Mouse (Mus musculus) large intestine, adult 2 months (tissue): ENCODE data around the gene Kalrn. TPM values are rescaled to one million over a fixed set of nuclear protein-coding genes. Genes with fewer than 3 reads are reported as not detected.
"Not testable (repeated sequence)": the region's sequence is repeated elsewhere in the genome, so short reads cannot be mapped to it uniquely, and the experiment has no call there.

Source experiments
- DNase-seq: peaks from one replicate; pipeline ENCODE4 v3.0.0-alpha.2; 2012; ENCODE audit warnings: low read depth, low spot score
- WGBS: fragments of 180-500 bp; shearing (Covaris S2); methylation state at CpG from one replicate; pipeline ENCODE4 v1.1.7; 2018; 5-methylcytosine and 5-hydroxymethylcytosine counted together
- polyA plus RNA-seq: library from polyadenylated mRNA; depleted of rRNA; stranded (reverse); fragments of >200 nt; gene quantifications from 2 replicates; pipeline ENCODE4 v1.2.3, GENCODE M21; 2012

Gene Kalrn
- polyA plus RNA-seq, 1 experiment: 21.4 TPM

DNA sequence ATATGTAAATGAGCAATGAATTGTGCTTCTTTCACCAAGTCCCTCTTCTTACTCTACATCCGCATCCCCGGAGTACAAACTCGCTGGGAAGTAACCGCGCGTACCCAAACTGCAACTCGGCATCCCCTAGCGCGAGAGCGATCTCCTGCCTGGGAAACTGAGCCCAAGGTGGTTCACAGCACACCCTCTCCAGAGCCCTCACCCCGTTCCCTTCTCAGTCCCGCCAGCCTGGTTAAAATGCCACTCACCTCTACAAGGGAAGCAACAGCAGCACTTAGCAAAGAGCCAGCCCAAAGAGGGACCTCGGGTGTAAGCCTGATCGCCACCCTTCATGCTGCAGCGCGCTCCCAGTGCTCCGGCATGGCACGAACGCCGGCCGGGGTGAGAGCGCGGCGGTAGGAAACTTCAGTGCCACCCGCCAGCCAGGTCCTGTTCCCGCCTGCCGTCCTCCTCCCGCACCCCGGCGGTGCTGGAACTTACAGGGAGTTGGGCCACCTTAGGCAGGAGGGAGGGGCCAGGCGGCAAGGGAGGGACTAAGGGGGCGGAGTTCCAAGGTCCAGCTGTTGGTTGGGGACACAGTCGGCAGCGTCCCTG is 477.7 kb downstream of the Kalrn start:
- WGBS: under 1% methylated on average over 34 of the region's 34 CpGs

DNA sequence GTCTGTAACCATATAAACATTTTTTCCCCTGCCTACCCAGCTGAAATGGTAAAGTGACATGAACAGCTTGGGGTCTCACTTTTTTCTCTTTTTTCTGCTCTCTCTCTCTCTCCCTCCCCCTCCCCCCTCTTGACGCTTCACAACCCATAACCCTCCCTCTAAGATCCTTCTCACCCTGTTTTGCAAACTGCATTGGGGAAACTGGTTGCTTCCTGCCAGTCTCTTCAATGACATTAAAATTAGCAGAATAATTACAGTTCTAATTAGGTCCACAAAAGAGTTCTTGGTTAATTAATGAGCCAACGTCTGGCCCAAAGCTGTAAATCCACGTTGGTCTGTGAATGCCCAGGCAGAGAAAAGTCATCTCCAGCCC is 478.3 kb downstream of the Kalrn start:
- WGBS: 1% methylated on average over 3 of the region's 3 CpGs

More for the DNA sequence above, 477.7 kb downstream of the Kalrn start:
- no peak for DNase-seq

DNA sequence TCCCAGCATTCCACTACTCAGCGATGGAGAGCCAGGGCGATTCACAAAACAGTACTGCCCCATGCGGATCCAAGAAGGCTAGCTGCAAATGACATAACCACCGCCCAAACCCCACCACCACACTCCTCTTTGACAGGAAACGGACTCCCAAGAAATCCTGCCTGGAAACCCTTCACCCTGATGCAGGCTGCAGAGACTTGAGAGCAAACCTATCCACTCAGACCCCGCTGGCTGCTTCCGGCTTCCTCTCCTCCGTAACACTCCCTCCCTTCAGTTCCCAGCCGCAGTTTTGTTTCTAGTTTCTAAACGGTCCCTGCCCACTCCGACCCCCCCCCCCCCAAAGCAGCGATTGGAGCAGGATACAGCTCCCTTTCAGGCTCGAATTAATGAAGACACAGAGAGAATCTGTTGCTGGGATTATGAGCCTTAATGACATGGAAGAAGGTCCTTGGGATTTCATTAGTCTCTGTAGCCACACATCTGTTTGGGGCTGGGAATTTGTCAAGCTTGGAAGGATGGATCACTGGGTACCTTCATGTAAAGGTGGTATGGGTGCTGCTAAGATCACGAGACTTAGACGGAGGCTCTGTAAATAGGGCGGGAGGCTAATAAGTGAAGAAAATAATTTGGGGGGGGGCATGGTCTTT is 478.8 kb downstream of the Kalrn start:
- 2% methylated on average over 16 of the region's 16 CpGs for WGBS
- no peak for DNase-seq

More for the DNA sequence above, 478.3 kb downstream of the Kalrn start:
- DNase-seq: no peak

DNA sequence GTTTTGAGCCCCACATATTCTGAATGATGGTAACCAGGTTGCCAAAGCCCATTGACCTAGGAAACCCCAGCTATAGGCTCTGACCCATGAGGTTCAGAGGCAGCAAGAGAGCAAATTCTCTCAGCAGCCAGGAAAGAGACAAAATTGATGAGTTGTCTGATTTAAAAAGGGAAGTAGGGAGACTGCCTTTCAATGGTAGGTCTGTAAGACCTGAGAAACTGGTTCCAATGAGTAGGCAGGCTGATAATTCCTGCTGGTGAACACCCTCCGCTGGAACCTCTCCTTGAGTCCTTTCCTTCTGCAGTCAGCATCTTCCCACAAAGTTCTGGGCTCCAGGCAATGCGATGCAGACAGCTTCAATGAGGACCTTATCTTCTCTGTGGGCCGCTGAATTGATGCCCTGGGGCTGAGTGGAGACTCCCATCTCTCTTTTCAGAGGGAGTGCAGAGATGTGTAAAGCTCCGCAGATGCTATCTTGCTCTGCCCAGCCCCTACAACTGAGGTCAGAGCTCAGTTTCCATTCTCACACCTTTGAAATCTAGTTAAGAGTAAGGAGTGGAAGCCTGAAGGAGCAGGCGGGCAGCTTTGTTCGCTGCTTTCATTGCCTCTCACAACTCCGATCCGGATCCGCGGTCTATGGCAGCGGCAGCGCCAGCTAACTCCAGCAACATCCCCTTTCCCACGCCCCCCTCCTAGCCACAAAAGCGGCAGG is 479.4 kb downstream of the Kalrn start:
- WGBS: 17% methylated on average over 14 of the region's 14 CpGs
- DNase-seq: no peak

DNA sequence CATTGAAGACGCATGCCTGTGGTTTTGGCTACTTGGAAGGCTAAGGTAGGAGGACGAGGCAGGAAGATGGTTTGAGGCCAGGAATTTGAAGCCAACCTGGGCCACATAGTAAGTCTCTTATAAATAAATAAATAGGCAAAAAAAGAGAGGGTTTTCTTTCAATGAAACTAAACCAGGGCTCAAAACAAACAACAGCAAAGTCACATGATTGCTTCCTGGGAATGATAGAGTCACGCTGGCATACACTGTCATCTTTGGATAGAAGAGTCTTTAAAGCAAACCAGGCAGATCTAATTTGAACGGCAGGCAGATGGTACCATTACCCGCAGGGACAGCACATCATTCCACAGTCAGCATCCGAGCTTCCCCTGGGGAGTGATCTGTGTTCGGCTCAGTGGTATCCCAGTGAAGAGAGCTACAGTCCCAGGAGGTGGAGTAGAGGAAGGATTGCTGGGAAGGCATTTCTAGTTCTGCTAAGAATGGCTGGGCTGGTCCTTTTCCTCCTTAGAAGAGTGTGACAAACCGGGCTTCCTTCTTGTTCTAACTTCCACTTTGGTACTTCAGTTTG is 483.7 kb downstream of the Kalrn start:
- 85% methylated on average over 8 of the region's 8 CpGs for WGBS
- DNase-seq: no peak

DNA sequence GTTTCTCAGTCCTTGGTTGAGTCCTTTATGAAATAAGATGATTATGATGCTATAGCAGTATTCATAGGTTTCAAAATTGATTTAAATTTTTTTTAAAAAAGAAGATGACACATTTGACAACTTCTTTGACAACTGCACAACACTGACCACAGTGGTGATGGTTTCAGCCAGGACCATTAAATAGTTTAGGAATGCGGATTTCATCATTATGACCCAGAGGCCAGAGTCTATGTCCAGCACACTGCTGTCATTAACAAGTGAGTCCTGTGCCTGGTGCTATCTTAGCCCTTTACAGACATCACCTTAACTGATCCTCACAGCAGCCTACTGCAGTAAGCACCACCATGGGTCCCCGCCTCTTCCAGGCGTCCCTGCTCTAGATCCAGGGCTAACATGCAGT is 484.3 kb downstream of the Kalrn start:
- no peak for DNase-seq
- WGBS: 90% methylated on average over 3 of the region's 3 CpGs

DNA sequence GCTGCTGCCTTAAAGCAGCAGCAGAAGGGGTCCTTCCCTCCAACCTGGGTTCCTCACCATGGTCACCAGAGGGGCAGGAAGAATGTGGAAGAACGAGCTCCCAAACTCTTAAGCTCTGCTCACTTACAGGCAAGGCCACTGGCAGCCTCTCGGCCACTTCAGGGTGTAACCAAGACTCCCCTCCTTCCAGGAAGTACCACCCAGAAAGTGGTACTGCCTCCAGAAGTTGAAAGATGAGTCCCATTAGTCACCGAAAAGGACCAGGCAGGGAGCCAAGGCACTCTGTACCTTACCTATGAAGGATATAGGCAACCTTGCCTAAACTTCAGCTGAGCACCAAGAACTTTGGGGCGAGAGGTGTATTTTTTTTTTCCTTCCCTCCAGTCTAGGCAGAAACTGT is 485.0 kb downstream of the Kalrn start:
- no peak for DNase-seq
- WGBS: 51% methylated on average over 4 of the region's 4 CpGs

DNA sequence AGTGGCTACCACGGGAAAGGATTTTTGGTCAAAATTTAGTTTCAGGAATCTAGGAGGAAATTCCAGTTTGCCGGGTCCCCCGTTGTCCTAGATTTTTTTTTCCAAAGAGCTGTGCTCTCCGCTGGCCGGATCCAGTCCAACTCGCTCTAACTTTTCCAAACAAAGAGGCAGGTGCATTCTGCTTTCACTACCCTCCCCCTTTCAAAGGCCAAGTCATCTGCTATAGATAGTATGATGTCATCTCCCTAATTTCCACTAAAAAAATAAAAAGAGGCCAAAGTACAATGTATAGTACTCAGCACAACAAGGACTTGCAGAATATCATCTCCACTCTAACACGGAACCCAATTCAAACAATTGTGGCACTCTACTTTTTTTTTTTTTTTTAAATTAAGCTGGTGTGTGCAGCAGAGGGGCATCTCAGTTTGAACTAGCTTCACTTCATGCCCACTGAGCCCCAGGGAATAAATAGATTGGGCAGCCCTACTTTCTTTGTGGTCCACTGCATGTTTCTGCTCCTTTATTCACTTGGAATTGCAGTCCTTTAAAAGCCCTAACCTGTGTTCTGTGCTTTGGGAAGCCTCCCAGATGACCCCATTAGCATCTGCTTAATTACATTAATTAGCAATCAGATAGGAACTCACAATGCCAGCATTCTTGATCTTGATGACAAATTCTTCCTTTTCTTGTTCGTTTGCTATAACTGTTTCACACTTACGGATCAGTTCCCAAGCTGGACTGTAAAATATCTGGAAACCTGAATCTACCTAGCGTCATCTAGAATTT is 489.0 kb downstream of the Kalrn start:
- 45% methylated on average over 10 of the region's 10 CpGs for WGBS
- DNase-seq: no peak

DNA sequence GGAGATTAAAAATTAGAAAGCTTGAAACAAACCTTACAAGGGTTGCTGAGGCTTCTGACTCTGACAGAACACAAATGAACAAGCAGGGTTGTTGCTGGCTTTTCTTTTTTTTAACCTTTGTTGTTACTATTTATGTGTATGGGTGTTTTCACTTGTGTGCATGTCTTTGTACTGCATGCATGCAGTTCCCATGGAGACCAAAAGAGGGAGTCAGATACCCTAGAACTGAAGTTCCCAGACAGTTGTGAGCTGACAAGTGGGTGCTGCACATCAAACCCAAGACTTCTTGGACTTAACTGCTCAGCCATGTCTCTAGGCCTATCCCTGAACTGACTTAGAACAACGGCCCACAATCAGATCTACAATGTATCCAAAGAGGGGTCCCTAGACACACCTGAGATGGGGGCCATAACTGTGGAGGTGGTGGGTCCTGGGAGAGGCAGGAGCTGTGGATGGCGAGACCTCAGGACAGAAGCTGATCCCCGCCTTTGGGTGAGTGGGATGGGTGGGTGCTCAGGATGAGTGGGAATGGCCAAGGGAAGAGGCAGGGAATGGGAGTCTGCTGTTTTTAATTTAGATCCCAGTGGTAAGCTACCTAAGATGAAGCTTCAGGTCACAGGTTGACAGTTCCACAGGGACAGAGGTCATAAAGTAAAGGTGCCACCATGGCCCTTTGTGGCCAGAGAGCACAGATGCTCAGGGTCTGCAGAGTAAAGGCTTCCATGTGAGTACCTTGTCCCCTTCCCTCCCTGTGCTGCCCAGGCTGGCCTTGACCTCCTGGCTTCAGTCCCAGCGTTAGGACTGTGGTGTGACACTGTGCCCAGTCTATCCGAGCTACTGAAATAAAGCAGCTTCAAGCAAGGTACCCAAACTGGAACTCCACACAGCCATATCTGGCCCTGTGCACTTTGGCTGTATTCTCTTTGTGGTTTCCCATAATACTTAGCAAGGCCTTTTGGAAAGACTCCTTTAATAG is 490.6 kb downstream of the Kalrn start:
- no peak for DNase-seq
- WGBS: 85% methylated on average over 5 of the region's 5 CpGs

DNA sequence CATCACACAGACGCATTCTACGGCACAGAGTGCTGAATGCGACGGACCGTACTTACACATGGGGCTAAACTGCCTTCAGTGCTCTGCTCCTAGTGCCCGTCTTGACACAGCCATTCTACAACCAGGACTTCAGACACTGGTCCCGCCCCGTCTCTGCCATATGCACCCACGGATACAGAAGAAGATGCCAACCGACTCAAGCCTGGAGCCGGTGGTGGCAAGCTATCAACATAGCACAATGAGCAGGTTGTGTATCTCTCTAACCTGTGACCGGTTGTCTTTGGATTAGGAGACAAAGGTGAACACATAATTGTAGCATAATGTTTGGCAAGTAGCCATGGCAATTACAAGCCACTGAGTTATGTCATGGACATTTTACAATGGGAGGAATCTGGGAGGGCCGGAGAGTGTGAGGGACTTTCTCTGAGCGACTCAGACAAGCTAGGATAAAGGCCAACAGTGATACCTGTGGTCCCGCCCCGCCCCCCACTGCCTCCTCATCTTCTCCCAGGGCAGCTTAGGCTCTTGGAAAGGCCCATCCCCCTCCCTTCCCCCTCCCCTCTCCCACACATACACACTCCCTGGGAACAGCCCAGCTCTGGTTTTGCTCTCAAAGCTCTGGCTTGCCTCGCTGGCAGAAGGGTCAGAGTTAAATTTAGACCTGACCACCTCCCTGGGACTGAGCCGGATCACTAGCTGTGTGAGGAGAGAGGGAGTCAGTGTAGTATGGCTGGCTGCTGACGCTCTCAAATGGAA is 491.5 kb downstream of the Kalrn start:
- DNase-seq: peak; percentile 84
- 27% methylated on average over 19 of the region's 19 CpGs for WGBS

DNA sequence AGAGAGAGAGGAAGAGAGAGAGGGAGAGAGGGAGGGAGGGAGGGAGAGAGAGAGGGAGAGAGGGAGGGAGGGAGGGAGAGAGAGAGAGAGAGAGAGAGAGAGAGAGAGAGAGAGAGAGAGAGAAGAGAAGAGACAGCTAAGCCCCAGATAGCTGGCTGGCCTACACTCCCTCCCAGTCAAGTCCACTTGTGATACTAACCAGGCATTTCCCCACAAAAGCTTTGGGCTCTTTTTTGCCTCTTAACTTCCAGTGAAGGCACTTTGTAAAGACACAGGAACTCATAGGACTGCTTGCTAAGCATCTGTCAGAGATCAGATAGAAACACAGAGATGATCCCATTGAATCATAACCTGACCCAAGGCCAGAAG is 492.0 kb downstream of the Kalrn start:
- not testable (repeated sequence) for DNase-seq

DNA sequence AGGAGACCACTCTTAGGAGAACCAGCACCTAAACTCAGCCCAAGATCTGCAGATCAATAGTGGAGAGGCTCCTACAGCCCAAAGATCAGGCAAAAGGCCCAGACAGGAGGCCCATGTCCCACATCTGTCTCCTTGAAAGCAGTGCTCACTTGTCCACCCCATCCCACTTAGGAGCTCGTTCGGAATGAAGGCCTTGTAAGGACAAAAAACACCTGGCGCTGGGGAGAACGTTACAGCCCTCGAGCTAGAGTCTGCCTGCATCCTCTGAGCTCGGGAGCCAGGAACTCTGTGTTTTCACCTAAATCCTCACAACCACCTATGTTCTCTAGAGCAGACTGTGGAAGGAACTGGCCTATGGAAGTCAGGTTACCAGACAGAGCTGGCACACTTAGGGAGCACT is 492.5 kb downstream of the Kalrn start:
- 60% methylated on average over 6 of the region's 6 CpGs for WGBS
- no peak for DNase-seq

DNA sequence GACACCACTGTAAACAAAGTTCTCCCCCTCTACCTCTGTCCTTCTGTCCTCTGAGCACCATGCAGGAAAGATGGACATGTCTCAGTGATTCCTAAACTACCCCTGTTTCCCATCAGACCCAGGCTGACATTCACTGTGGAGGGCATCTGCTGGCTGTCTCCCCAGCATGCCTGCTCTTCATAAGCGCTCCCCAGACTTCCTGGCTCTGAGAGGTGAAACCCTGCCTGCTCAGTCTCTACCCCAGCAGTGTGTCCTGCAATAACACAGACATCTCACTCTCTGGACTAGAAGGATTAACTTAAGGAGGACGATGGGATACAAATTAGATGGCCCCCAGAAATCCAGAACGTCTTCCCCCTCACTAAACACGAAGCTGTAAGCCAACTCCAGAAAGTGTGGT is 493.8 kb downstream of the Kalrn start:
- WGBS: 86% methylated on average over 4 of the region's 4 CpGs
- no peak for DNase-seq

DNA sequence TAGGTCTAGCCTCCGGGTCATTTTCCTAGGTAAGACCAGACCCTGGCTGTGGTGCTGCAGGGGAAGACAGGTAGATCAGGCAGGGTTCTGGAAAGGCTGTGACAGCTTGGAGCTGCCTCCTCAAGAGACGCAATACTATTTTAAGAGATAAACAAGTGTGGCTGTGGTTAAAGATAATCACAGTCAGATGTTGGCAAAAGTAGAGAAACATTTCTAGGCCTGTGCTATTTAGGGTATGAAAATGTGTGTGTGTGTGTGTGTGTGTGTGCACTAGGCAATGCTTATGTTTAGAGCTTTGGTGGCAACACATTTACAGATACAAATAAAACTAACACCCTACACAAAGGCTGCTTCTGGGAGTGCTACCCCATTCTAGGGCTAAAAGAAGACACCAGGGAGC is 494.6 kb downstream of the Kalrn start:
- no peak for DNase-seq
- 76% methylated on average over 2 of the region's 2 CpGs for WGBS

DNA sequence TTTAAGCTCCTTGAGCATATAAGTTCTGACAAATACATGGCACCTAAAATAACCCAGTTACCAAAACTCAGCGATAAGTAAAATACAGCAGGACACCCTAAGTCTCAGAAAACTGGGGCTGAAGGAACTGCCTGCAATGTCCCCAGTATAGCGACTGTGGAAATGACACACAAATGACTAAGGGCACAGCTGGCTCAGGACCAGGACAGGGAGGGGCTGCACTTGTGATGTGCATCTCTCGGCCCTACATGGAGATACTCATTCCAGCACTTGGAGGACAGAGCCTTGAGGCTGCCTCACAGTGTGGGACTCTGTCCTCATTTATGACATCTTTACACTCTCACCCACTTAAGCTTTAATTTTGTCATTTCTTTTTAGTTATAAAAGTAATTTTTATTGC is 497.2 kb downstream of the Kalrn start:
- 55% methylated on average over 3 of the region's 3 CpGs for WGBS

DNA sequence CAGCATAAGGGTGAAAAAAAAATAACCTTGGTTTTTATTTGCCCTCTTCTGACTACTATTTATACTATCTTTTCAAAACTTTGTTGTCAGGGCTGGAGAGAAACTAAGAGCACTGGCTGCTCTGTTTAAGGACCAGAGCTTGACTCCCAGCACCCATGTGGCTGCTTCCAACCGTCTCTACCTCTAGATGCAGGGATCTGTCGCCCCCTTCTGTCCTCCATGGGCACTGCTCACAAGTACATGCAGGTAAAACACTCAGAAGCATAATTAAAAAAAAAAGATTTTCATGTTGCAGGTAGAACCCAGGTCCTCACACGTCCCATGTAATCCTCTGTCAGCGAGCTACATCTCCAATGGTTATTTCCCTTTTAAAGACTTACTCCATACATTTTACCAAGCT is 499.4 kb downstream of the Kalrn start:
- 96% methylated on average over 4 of the region's 4 CpGs for WGBS
- DNase-seq: no peak

More for the DNA sequence above, 497.2 kb downstream of the Kalrn start:
- no peak for DNase-seq

DNA sequence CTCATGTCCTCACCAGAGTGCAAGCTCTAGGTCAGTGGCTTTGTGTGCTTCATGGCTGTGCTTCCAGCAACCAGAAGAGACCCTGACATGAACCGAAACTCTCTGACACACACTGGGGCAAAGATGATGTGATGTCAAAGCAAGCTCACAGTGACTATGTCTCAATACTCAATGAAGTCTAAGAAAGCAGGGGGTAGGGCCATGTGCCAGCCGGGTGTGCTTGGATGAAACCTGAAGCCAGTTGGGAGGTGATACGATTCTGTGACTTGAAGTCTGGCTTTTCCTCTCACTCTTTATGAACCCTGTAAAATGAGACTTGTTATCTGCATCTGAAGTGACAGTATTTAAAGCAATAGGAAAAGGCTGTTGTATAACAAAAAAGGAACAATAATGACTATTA is 501.2 kb downstream of the Kalrn start:
- DNase-seq: no peak
- 74% methylated on average over 3 of the region's 3 CpGs for WGBS

DNA sequence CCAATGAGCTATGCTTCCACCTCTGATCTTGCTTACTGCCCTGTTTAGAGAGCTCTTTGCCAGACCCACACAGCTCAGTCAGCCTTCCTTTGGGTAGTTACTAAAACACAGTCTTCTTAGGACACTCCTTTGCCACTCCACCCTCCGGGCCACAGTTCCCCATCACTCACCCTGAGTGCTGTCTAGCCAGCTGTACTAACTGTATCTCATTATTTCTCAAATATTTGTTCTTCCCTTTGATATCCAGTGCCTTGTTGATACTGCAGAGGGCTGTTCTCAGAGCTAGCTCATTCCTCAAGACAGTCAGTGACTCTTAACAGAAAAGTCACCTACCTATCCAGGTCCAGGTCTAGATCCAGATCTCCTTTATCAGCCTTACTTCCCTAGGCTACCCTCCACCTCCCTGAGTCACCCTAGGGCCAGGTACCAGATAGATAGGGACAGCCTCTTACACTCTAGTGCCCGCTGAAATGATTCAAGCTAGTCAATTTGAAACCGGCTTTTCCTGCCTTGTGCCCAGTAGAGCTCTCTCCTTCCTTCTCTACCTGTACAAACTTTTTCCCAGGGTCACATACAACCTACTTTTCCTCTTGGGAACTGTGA is 502.0 kb downstream of the Kalrn start:
- no peak for DNase-seq
- 62% methylated on average over 3 of the region's 3 CpGs for WGBS
